8 mouse cellular contexts compared by ENCODE assay signal in genomic region chr4:134397121-134397520, GRCm38 (mm10). TPM values are rescaled to one million over a fixed set of nuclear protein-coding genes. Genes with fewer than 3 reads are reported as not detected.
DNase-seq lines count a peak whose midpoint lies in the region; ATAC-seq and TF ChIP-seq lines count a peak whose summit lies in the region.

No protein-coding gene starts in this region.

- H3K4me1 ChIP-seq in CH12.LX (ENCODE audit: control insufficient read depth in 1 of 2, insufficient read depth in 2 of 2), result peaks cover 0 to 20% of the 10 kb centered on the region in 2 experiments; a peak in 2 of 4 replicates
- peaks cover 46% of the 10 kb centered on the region for H3K4me1 ChIP-seq in forebrain, embryonic 13.5 days
- peaks cover 40% of the 10 kb centered on the region for H3K4me1 ChIP-seq in limb, embryonic 12.5 days (replicated peaks)
- H3K4me1 ChIP-seq in midbrain, embryonic 11.5 days (ENCODE audit: control insufficient read depth, insufficient read depth, low read length), result peaks cover 11% of the 10 kb centered on the region

- WGBS in forebrain, embryonic 13.5 days, result 32% methylated on average over 7 of the region's 7 CpGs
- 30% methylated on average over 7 of the region's 7 CpGs for WGBS in limb, embryonic 12.5 days
- WGBS in midbrain, embryonic 11.5 days, result 34% methylated on average over 7 of the region's 7 CpGs

- H3K27ac ChIP-seq in CH12.LX (ENCODE audit: insufficient read depth, low read depth), result no peak overlapping the region
- no peak overlapping the region for H3K27ac ChIP-seq in forebrain, embryonic 13.5 days
- H3K27ac ChIP-seq in limb, embryonic 12.5 days, result 0 out of 2 replicates have a peak overlapping the region, but pooled peaks have one; percentile 26
- no peak overlapping the region for H3K27ac ChIP-seq in midbrain, embryonic 11.5 days (ENCODE audit: low read depth, low read length)

- H3K79me2 ChIP-seq in CH12.LX (replicated peaks; ENCODE audit: control insufficient read depth, extremely low read depth, insufficient read depth, poor library complexity, severe bottlenecking), result no peaks in the 10 kb centered on the region

- peak overlapping the region; percentile 39 for H3K9ac ChIP-seq in CH12.LX (ENCODE audit: insufficient read depth, low read depth)
- peak overlapping the region; percentile 51; the same call in 1 of the 2 replicates for H3K9ac ChIP-seq in forebrain, embryonic 13.5 days
- H3K9ac ChIP-seq in limb, embryonic 12.5 days (replicated peaks), result peak overlapping the region; percentile 57
- peak overlapping the region; percentile 42; the same call in 1 of the 2 replicates for H3K9ac ChIP-seq in midbrain, embryonic 11.5 days (ENCODE audit: low read length)

- no peaks in the 10 kb centered on the region for H3K36me3 ChIP-seq in CH12.LX (replicated peaks in 1 of 2; ENCODE audit: control insufficient read depth in 1 of 2, insufficient read depth in 1 of 2, low read length in 1 of 2)
- no peaks in the 10 kb centered on the region for H3K36me3 ChIP-seq in forebrain, embryonic 13.5 days (ENCODE audit: poor library complexity, severe bottlenecking)
- no peaks in the 10 kb centered on the region for H3K36me3 ChIP-seq in limb, embryonic 12.5 days
- no peaks in the 10 kb centered on the region for H3K36me3 ChIP-seq in midbrain, embryonic 11.5 days (ENCODE audit: control insufficient read depth, insufficient read depth, low read length)

- ATAC-seq in forebrain, embryonic 13.5 days, result no peak
- no peak for ATAC-seq in limb, embryonic 12.5 days (ENCODE audit: insufficient number of reproducible peaks, insufficient read depth, low FRiP score, low TSS enrichment, low read depth)
- no peak for ATAC-seq in midbrain, embryonic 11.5 days (ENCODE audit: low FRiP score)

- no peak for DNase-seq in CH12.LX (ENCODE audit: extremely low read depth)
- DNase-seq in adrenal gland, postnatal 36 days, result peak; percentile 46 to 79
- peak; percentile 80 for DNase-seq in heart, postnatal 4 days
- DNase-seq in midbrain, embryonic 11.5 days (ENCODE audit: low spot score, missing footprints), result no peak
- peak; percentile 42 to 72 for DNase-seq in urinary bladder, postnatal 4 days (ENCODE audit: low spot score in 2 of 2)
- DNase-seq in thymus, adult 18-20 months, result no peak

- peak overlapping the region; percentile 59 for H3K4me2 ChIP-seq in CH12.LX (ENCODE audit: insufficient read depth, low read depth, poor library complexity, severe bottlenecking)
- H3K4me2 ChIP-seq in forebrain, embryonic 13.5 days, result peak overlapping the region; percentile 88
- peak overlapping the region; percentile 86 for H3K4me2 ChIP-seq in limb, embryonic 12.5 days
- peak overlapping the region; percentile 30 for H3K4me2 ChIP-seq in midbrain, embryonic 11.5 days

- dilution Hi-C loops in CH12.LX (cut with MboI; ENCODE audit: extremely low pct_ligation_motif_present, extremely low pct_unique_long_range_greater_than_20kb, low sequenced_read_pairs), result no loop called here

- no peak for TF ChIP-seq RAD21 in CH12.LX (IDR thresholded peaks at IDR 0.05; ENCODE audit: low read depth, low read length)

- H3K27me3 ChIP-seq in CH12.LX (replicated peaks), result no peaks in the 10 kb centered on the region
- H3K27me3 ChIP-seq in forebrain, embryonic 13.5 days, result no peaks in the 10 kb centered on the region
- H3K27me3 ChIP-seq in limb, embryonic 12.5 days, result no peaks in the 10 kb centered on the region
- no peaks in the 10 kb centered on the region for H3K27me3 ChIP-seq in midbrain, embryonic 11.5 days (ENCODE audit: control insufficient read depth, insufficient read depth, low read length)

- in situ Hi-C loops in CH12.LX (cut with MboI; ENCODE audit: low pct_ligation_motif_present, low pct_unique_long_range_greater_than_20kb, low sequenced_read_pairs), result loop anchor here (5.0 kb wide), 1 partner anchor 80 kb away; no protein-coding TSS in a partner anchor

- no peak for TF ChIP-seq EP300 in CH12.LX (IDR thresholded peaks at IDR 0.05; ENCODE audit: low read length)

- peak overlapping the region in 1 of 3 experiments; percentile 26 for H3K4me3 ChIP-seq in CH12.LX (replicated peaks in 1 of 3; ENCODE audit: low read depth in 2 of 3, low read length in 2 of 3, poor library complexity in 1 of 3)
- H3K4me3 ChIP-seq in forebrain, embryonic 13.5 days, result peak overlapping the region; percentile 10; the same call in 1 of the 2 replicates
- H3K4me3 ChIP-seq in limb, embryonic 12.5 days (replicated peaks), result peak overlapping the region; percentile 57
- H3K4me3 ChIP-seq in midbrain, embryonic 11.5 days (ENCODE audit: low read depth, low read length), result no peak overlapping the region

- TF ChIP-seq POLR2A in CH12.LX (IDR thresholded peaks at IDR 0.05; ENCODE audit: low read depth, low read length), result no peak

- H3K9me3 ChIP-seq in CH12.LX (replicated peaks; ENCODE audit: low read length), result no peaks in the 10 kb centered on the region
- no peaks in the 10 kb centered on the region for H3K9me3 ChIP-seq in forebrain, embryonic 13.5 days (replicated peaks)
- H3K9me3 ChIP-seq in limb, embryonic 12.5 days, result no peaks in the 10 kb centered on the region
- no peaks in the 10 kb centered on the region for H3K9me3 ChIP-seq in midbrain, embryonic 11.5 days (ENCODE audit: control insufficient read depth, low read length)

- no peak for TF ChIP-seq CTCF in CH12.LX (conservative IDR thresholded peaks at IDR 0.05 in 1 of 2, IDR thresholded peaks at IDR 0.05 in 1 of 2; ENCODE audit: low read depth in 2 of 2, low read length in 2 of 2)

TF ChIP-seq in CH12.LX, 34 proteins besides CTCF, POLR2A, EP300 and RAD21:
- TF ChIP-seq ZNF384 (IDR thresholded peaks at IDR 0.05; ENCODE audit: low read depth, low read length) (no peak), BHLHE40 (IDR thresholded peaks at IDR 0.05; ENCODE audit: low read depth, low read length) (no peak), MAFK (IDR thresholded peaks at IDR 0.05; ENCODE audit: insufficient replicate concordance, low read length) (no peak), JUND (conservative IDR thresholded peaks at IDR 0.05; ENCODE audit: low read depth, low read length) (no peak), RCOR1 (conservative IDR thresholded peaks at IDR 0.05; ENCODE audit: low read depth, low read length) (no peak)

RNA-seq across cellular contexts. Expression of gene Pafah2, which starts 1.0 kb away (rescaled TPM):
- 10.5 and 10.7 TPM in 2 replicates for total RNA-seq in CH12.LX (2012; rRNA removed)
- total RNA-seq in CH12.LX (2014; rRNA removed), result 8.9 and 10.6 TPM in 2 replicates
- polyA plus RNA-seq in CH12.LX (2012; ENCODE audit: insufficient read length, low read depth), result 9.1 and 10.4 TPM in 2 replicates
- 10 to 100 TPM; 14.7 to 16.0 TPM for total RNA-seq in adrenal gland, postnatal 36 days (2021)
- polyA plus RNA-seq in forebrain, embryonic 13.5 days (2015; fragmentation: Nextera tagmentation; extraction: Ambion mirVana), result 6.3 and 6.5 TPM in 2 replicates
- total RNA-seq in heart, postnatal 4 days (2021), result 1 to 10 TPM; 8.6 to 8.9 TPM
- 9.7 and 10.9 TPM in 2 replicates for polyA plus RNA-seq in limb, embryonic 12.5 days (2016; fragmentation: Nextera tagmentation; extraction: Ambion mirVana)
- polyA plus RNA-seq in midbrain, embryonic 11.5 days (2014; fragmentation: Nextera tagmentation; extraction: Ambion mirVana), result 8.8 and 10.0 TPM in 2 replicates

RNA-seq across cellular contexts. Expression of gene Extl1, which starts 13.5 kb away (rescaled TPM):
- total RNA-seq in CH12.LX (2012; rRNA removed) (1.0 and 4.5 TPM in 2 replicates), CH12.LX (2014; rRNA removed) (0.36 and 0.54 TPM in 2 replicates)
- polyA plus RNA-seq in CH12.LX (2012; ENCODE audit: insufficient read length, low read depth), result 1.6 TPM in 2 replicates
- 1 to 10 TPM; 1.7 to 2.3 TPM for total RNA-seq in adrenal gland, postnatal 36 days (2021)
- 0.12 and 0.37 TPM in 2 replicates for polyA plus RNA-seq in forebrain, embryonic 13.5 days (2015; fragmentation: Nextera tagmentation; extraction: Ambion mirVana)
- total RNA-seq in heart, postnatal 4 days (2021), result 1 to 10 TPM; 2.7 to 2.9 TPM
- polyA plus RNA-seq in limb, embryonic 12.5 days (2016; fragmentation: Nextera tagmentation; extraction: Ambion mirVana), result 3.4 and 4.1 TPM in 2 replicates
- 0.06 and 0.11 TPM in 2 replicates for polyA plus RNA-seq in midbrain, embryonic 11.5 days (2014; fragmentation: Nextera tagmentation; extraction: Ambion mirVana)

RNA-seq across cellular contexts. Expression of gene Slc30a2, which starts 54.1 kb away (rescaled TPM):
- total RNA-seq in CH12.LX (2012; rRNA removed) (8.9 and 9.7 TPM in 2 replicates), CH12.LX (2014; rRNA removed) (4.5 and 5.1 TPM in 2 replicates)
- polyA plus RNA-seq in CH12.LX (2012; ENCODE audit: insufficient read length, low read depth), result 22.4 and 23.6 TPM in 2 replicates
- 10 to 100 TPM; 21.6 to 41.1 TPM for total RNA-seq in adrenal gland, postnatal 36 days (2021)
- not detected in 2 replicates for polyA plus RNA-seq in forebrain, embryonic 13.5 days (2015; fragmentation: Nextera tagmentation; extraction: Ambion mirVana)
- under 1 TPM; 0.29 to 0.61 TPM for total RNA-seq in heart, postnatal 4 days (2021)
- polyA plus RNA-seq in limb, embryonic 12.5 days (2016; fragmentation: Nextera tagmentation; extraction: Ambion mirVana), result 0.06 and 0.15 TPM in 2 replicates
- not detected in 2 replicates for polyA plus RNA-seq in midbrain, embryonic 11.5 days (2014; fragmentation: Nextera tagmentation; extraction: Ambion mirVana)

Comparison
In these comparisons a context has a peak if more than half of its experiments do, and no peak if none do; other contexts are left out.
1. DNase-seq: peak in adrenal gland, postnatal 36 days (2 of 2), heart, postnatal 4 days (single experiment) and urinary bladder, postnatal 4 days (2 of 2); none in CH12.LX (single experiment), midbrain, embryonic 11.5 days (single experiment) and thymus, adult 18-20 months (0 of 2).
2. H3K4me2 ChIP-seq: peak in every context shown above with its lines; median percentile 88 in forebrain, embryonic 13.5 days; 86 in limb, embryonic 12.5 days; 59 in CH12.LX; 30 in midbrain, embryonic 11.5 days.
3. RNA of gene Slc30a2, which starts 54.1 kb away (polyA plus RNA-seq): 22.4 to 23.6 TPM in CH12.LX; 0.06 to 0.15 TPM in limb, embryonic 12.5 days, not detected in forebrain, embryonic 13.5 days and not detected in midbrain, embryonic 11.5 days; every median in the first group is over 10 times any median in the second.
4. Peak in every context shown above with its lines, with median percentiles within 50 percentile points of each other: H3K9ac ChIP-seq.